Mouse (Mus musculus) E14TG2a.4 (cell line): ENCODE measurements at regions not wholly inside any gene's neighbourhood (a gene's known extent, or its start where the extent isn't known, plus 50 kb on each side); places are given as distances from the start of the nearest gene placed in this dataset.

ENCODE experiments used
- CTCF ChIP-seq: conservative IDR thresholded peaks from 2 replicates; pipeline ENCODE4 v1.5.1; 2014; ENCODE audit warnings: low read length
- NANOG ChIP-seq: IDR thresholded peaks from 2 replicates; pipeline ENCODE4 v1.6.1; 2014; ENCODE audit warnings: borderline replicate concordance, low read length, mixed read lengths
- POU5F1 ChIP-seq: IDR thresholded peaks from 2 replicates; pipeline ENCODE4 v1.6.1; 2014; ENCODE audit warnings: low read length, borderline replicate concordance

GRCm38 (mm10) chr17:62030614-62031013, 850.5 kb downstream of the Efna5 start:
- TF ChIP-seq CTCF (no peak), NANOG (no peak), POU5F1 (no peak)
